Comparison of ENCODE assay signal across 27 mouse cellular contexts in the genomic region with DNA sequence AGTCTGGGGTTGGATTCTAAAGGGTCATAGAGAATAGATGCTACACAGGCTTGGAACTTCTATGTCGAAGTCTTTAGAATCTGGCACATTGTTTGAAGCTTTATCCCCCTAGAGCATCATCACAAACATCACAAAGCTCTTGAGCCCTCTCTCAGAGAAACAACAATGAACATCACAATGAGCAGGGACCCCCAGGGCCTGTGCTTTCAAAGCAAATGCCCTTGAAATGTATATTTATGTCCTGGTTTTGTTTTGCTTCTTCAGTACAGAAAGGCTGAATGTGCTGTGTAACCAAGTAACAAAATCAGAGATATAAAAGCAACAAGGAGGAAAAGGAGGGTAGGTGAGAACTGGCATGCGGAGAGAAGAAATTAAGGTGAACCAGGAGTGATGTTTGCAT.
A peak's percentile ranks its signal among the peaks of the same experiment; 100 is the strongest.
DNase-seq lines count a peak whose midpoint lies in the region; ATAC-seq lines count a peak whose summit lies in the region.
"Had no signal": no experiment of that assay in that cellular context is flagged by ENCODE, and none has a peak within 500 bp of the region (broad histone marks: within the 10 kb centered on the region; RNA-seq: fewer than 3 reads in every experiment).

No protein-coding gene starts in this region.

- H3K27ac ChIP-seq in midbrain, embryonic 11.5 days (ENCODE audit: low read depth, low read length) = no peak overlapping the region
- no peak overlapping the region for H3K27ac ChIP-seq in midbrain, embryonic 16.5 days (ENCODE audit: low read length)
- H3K27ac ChIP-seq: embryonic facial prominence, embryonic 10.5 days; embryonic facial prominence, embryonic 13.5 days; forebrain, embryonic 12.5 days; forebrain, embryonic 15.5 days; gastrocnemius, adult 2 months; hindbrain, embryonic 12.5 days; hindbrain, embryonic 15.5 days had no signal

- H3K9ac ChIP-seq in midbrain, embryonic 11.5 days (ENCODE audit: low read length) = no peak overlapping the region
- H3K9ac ChIP-seq in midbrain, embryonic 16.5 days (ENCODE audit: low read depth, low read length) = no peak overlapping the region
- H3K9ac ChIP-seq: embryonic facial prominence, embryonic 13.5 days; forebrain, embryonic 12.5 days; forebrain, embryonic 15.5 days; hindbrain, embryonic 12.5 days; hindbrain, embryonic 15.5 days had no signal

- H3K27me3 ChIP-seq in midbrain, embryonic 11.5 days (ENCODE audit: control insufficient read depth, insufficient read depth, low read length) = no peaks in the 10 kb centered on the region; the same call in 1 of the 2 replicates
- H3K27me3 ChIP-seq in midbrain, embryonic 16.5 days (ENCODE audit: control insufficient read depth, insufficient read depth, low read depth, low read length) = no peaks in the 10 kb centered on the region
- H3K27me3 ChIP-seq: CH12.LX; embryonic facial prominence, embryonic 13.5 days; forebrain, embryonic 12.5 days; forebrain, embryonic 15.5 days; hindbrain, embryonic 12.5 days; hindbrain, embryonic 15.5 days; Patski had no signal

- ATAC-seq in midbrain, embryonic 11.5 days (ENCODE audit: low FRiP score) = no peak
- ATAC-seq in midbrain, embryonic 16.5 days = no peak
- ATAC-seq: activated CD4-positive, CD25-positive, alpha-beta regulatory T cell, adult 4 months; forebrain, embryonic 15.5 days; Patski had no signal

- no peaks in the 10 kb centered on the region for H3K9me3 ChIP-seq in midbrain, embryonic 11.5 days (ENCODE audit: control insufficient read depth, low read length)
- no peaks in the 10 kb centered on the region for H3K9me3 ChIP-seq in midbrain, embryonic 16.5 days (replicated peaks; ENCODE audit: control insufficient read depth, low read length, poor library complexity, severe bottlenecking)
- H3K9me3 ChIP-seq: embryonic facial prominence, embryonic 10.5 days; embryonic facial prominence, embryonic 13.5 days; forebrain, embryonic 12.5 days; forebrain, embryonic 15.5 days; hindbrain, embryonic 12.5 days; hindbrain, embryonic 15.5 days had no signal

- no peak overlapping the region for H3K4me2 ChIP-seq in midbrain, embryonic 11.5 days
- H3K4me2 ChIP-seq in midbrain, embryonic 16.5 days (ENCODE audit: low read length) = no peak overlapping the region
- H3K4me2 ChIP-seq: embryonic facial prominence, embryonic 13.5 days; forebrain, embryonic 12.5 days; forebrain, embryonic 15.5 days; heart, embryonic 11.5 days; hindbrain, embryonic 12.5 days; hindbrain, embryonic 15.5 days had no signal

- DNase-seq in midbrain, embryonic 11.5 days (ENCODE audit: low spot score, missing footprints) = peak; percentile 87
- peak; percentile 8 for DNase-seq in retina, postnatal 1 day
- no peak for DNase-seq in retina, embryonic 14.5 days (ENCODE audit: low spot score)
- peak; percentile 2 for DNase-seq in ZHBTc4 (ENCODE audit: low read depth, low spot score)
- DNase-seq in gastrocnemius, adult 18-20 months (ENCODE audit: low spot score) = no peak
- DNase-seq: adrenal gland, adult 8-10 months; adrenal gland, postnatal 25 days; B cell, adult 2 months; cerebellum, adult 18-20 months; cerebellum, adult 9-10 months; cerebellum, postnatal 14 days; embryo, embryonic 11 days; gastrocnemius, adult 2 months; gastrocnemius, postnatal 14 days had no signal

- peaks cover 8% of the 10 kb centered on the region for H3K4me1 ChIP-seq in midbrain, embryonic 11.5 days (ENCODE audit: control insufficient read depth, insufficient read depth, low read length)
- no peaks in the 10 kb centered on the region for H3K4me1 ChIP-seq in midbrain, embryonic 16.5 days (ENCODE audit: control insufficient read depth, insufficient read depth, low read length)
- H3K4me1 ChIP-seq: embryonic facial prominence, embryonic 10.5 days; embryonic facial prominence, embryonic 13.5 days; forebrain, embryonic 15.5 days; hindbrain, embryonic 12.5 days; hindbrain, embryonic 15.5 days had no signal

- H3K4me3 ChIP-seq in midbrain, embryonic 11.5 days (ENCODE audit: low read depth, low read length) = no peak overlapping the region
- H3K4me3 ChIP-seq in midbrain, embryonic 16.5 days (ENCODE audit: low read depth, low read length) = no peak overlapping the region
- H3K4me3 ChIP-seq: embryonic facial prominence, embryonic 10.5 days; embryonic facial prominence, embryonic 13.5 days; erythroblast, embryonic 14.5 days; forebrain, embryonic 12.5 days; forebrain, embryonic 15.5 days; gastrocnemius, adult 2 months; hindbrain, embryonic 12.5 days; hindbrain, embryonic 15.5 days had no signal

- no peaks in the 10 kb centered on the region for H3K36me3 ChIP-seq in midbrain, embryonic 11.5 days (ENCODE audit: control insufficient read depth, insufficient read depth, low read length)
- no peaks in the 10 kb centered on the region for H3K36me3 ChIP-seq in midbrain, embryonic 16.5 days (ENCODE audit: control insufficient read depth, insufficient read depth, low read length)
- H3K36me3 ChIP-seq: embryonic facial prominence, embryonic 10.5 days; embryonic facial prominence, embryonic 13.5 days; forebrain, embryonic 12.5 days; forebrain, embryonic 15.5 days; G1E; hindbrain, embryonic 12.5 days; hindbrain, embryonic 15.5 days had no signal

- WGBS in midbrain, embryonic 11.5 days = 34% methylated on average over 2 of the region's 2 CpGs
- 27% methylated on average over 2 of the region's 2 CpGs for WGBS in midbrain, embryonic 16.5 days

Comparison
In these comparisons a context has a peak if more than half of its experiments do, and no peak if none do; other contexts are left out.
1. DNase-seq: peak in midbrain, embryonic 11.5 days (single experiment), retina, postnatal 1 day (single experiment) and ZHBTc4 (single experiment); none in retina, embryonic 14.5 days (single experiment) and gastrocnemius, adult 18-20 months (single experiment).